Mouse (Mus musculus) kidney, postnatal 14 days (tissue): ENCODE data around the gene Fbxw4.
"Not testable (repeated sequence)": the region's sequence is repeated elsewhere in the genome, so short reads cannot be mapped to it uniquely, and the experiment has no call there.

Source experiments
- DNase-seq: peaks from one replicate; pipeline ENCODE4 v3.0.0; 2022; ENCODE audit warnings: mixed read lengths

Gene Fbxw4

GRCm38 (mm10) chr19:45655870-45656269 is 4.2 kb downstream of the Fbxw4 start:
- no peak for DNase-seq

- no peak for DNase-seq
Observed at GRCm38 (mm10) chr19:45653986-45654385, 6.1 kb downstream of the Fbxw4 start.

- DNase-seq: peak; percentile 27
Observed at GRCm38 (mm10) chr19:45652286-45652988, 7.7 kb downstream of the Fbxw4 start.

GRCm38 (mm10) chr19:45651524-45651923 is 8.6 kb downstream of the Fbxw4 start:
- no peak for DNase-seq

- DNase-seq: no peak
Observed at GRCm38 (mm10) chr19:45649776-45650175, 10.3 kb downstream of the Fbxw4 start.

GRCm38 (mm10) chr19:45648469-45648868 is 11.6 kb downstream of the Fbxw4 start:
- DNase-seq: not testable (repeated sequence)

GRCm38 (mm10) chr19:45646866-45647265 is 13.2 kb downstream of the Fbxw4 start:
- no peak for DNase-seq

- no peak for DNase-seq
Observed at GRCm38 (mm10) chr19:45640691-45641090, 19.4 kb downstream of the Fbxw4 start.

- DNase-seq: no peak
Observed at GRCm38 (mm10) chr19:45635960-45636359, 24.2 kb downstream of the Fbxw4 start.

GRCm38 (mm10) chr19:45631584-45631983 is 28.5 kb downstream of the Fbxw4 start:
- no peak for DNase-seq

- DNase-seq: no peak
Observed at GRCm38 (mm10) chr19:45630953-45631352, 29.2 kb downstream of the Fbxw4 start.

GRCm38 (mm10) chr19:45629219-45629618 is 30.9 kb downstream of the Fbxw4 start:
- DNase-seq: no peak

- no peak for DNase-seq
Observed at GRCm38 (mm10) chr19:45628649-45629048, 31.5 kb downstream of the Fbxw4 start.

- DNase-seq: no peak
Observed at GRCm38 (mm10) chr19:45627036-45627435, 33.1 kb downstream of the Fbxw4 start.

GRCm38 (mm10) chr19:45623710-45624109 is 36.4 kb downstream of the Fbxw4 start:
- DNase-seq: no peak

- DNase-seq: no peak
Observed at GRCm38 (mm10) chr19:45622144-45622543, 38.0 kb downstream of the Fbxw4 start.

- peak; percentile 21 for DNase-seq
Observed at GRCm38 (mm10) chr19:45621061-45621460, 39.1 kb downstream of the Fbxw4 start.

- no peak for DNase-seq
Observed at GRCm38 (mm10) chr19:45619744-45620501, 40.2 kb downstream of the Fbxw4 start.

- DNase-seq: no peak
Observed at GRCm38 (mm10) chr19:45618184-45618583, 41.9 kb downstream of the Fbxw4 start.

- no peak for DNase-seq
Observed at GRCm38 (mm10) chr19:45616735-45617134, 43.4 kb downstream of the Fbxw4 start.

GRCm38 (mm10) chr19:45616214-45616518 is 43.9 kb downstream of the Fbxw4 start:
- no peak for DNase-seq

GRCm38 (mm10) chr19:45615415-45616213 is 44.5 kb downstream of the Fbxw4 start:
- DNase-seq: no peak

GRCm38 (mm10) chr19:45614928-45615327 is 45.2 kb downstream of the Fbxw4 start:
- no peak for DNase-seq

GRCm38 (mm10) chr19:45614375-45614774 is 45.7 kb downstream of the Fbxw4 start:
- DNase-seq: no peak
